Mouse (Mus musculus) MEL (cell line): Measurements from ENCODE around the gene Gm960. TPM values are rescaled to one million over a fixed set of nuclear protein-coding genes. Genes with fewer than 3 reads are reported as not detected.

Experiments used
- DNase-seq: peaks from one replicate; pipeline ENCODE4 v3.0.0; 2011; ENCODE audit warnings: low read depth, low spot score
- H3K27ac ChIP-seq: 2 replicates; pipeline ENCODE4 v1.5.1; 2012; ENCODE audit warnings: low read depth, mild to moderate bottlenecking, control low read depth, low read length, moderate library complexity; ENCODE audit not compliant: control insufficient read depth
- H3K27me3 ChIP-seq, 2 experiments: fragments of 150-350 bp in 1 of 2; sonication (generic) in 1 of 2; 2 replicates each; pipeline ENCODE4 v1.6.1; 2012; ENCODE audit warnings: low read length in 2 of 2, mild to moderate bottlenecking in 2 of 2, improper control_type of control experiment in 1 of 2, moderate library complexity in 1 of 2; ENCODE audit not compliant: insufficient read depth in 2 of 2, control insufficient read depth in 1 of 2
- H3K36me3 ChIP-seq, 2 experiments: 2 replicates each; pipeline ENCODE4 v1.6.1; 2012 to 2014; ENCODE audit warnings: low read length in 2 of 2, improper control_type of control experiment in 1 of 2, inconsistent platforms in 1 of 2, mild to moderate bottlenecking in 1 of 2; ENCODE audit not compliant: insufficient read depth in 2 of 2, control insufficient read depth in 1 of 2
- H3K4me1 ChIP-seq, 2 experiments: fragments of 150-350 bp in 1 of 2; sonication (generic) in 1 of 2; 2 replicates each; pipeline ENCODE4 v1.6.1; 2012; ENCODE audit warnings: low read length in 2 of 2, improper control_type of control experiment in 1 of 2, mild to moderate bottlenecking in 1 of 2; ENCODE audit not compliant: insufficient read depth in 2 of 2, control insufficient read depth in 1 of 2
- H3K4me3 ChIP-seq, 2 experiments: fragments of 150-350 bp in 1 of 2; sonication (generic) in 1 of 2; 2 replicates each; pipeline ENCODE4 v1.5.1; 2012; ENCODE audit warnings: low read depth in 2 of 2, low read length in 2 of 2, mild to moderate bottlenecking in 2 of 2, moderate library complexity in 2 of 2, control low read depth in 1 of 2, improper control_type of control experiment in 1 of 2; ENCODE audit not compliant: control insufficient read depth in 1 of 2, insufficient read depth in 1 of 2
- H3K79me2 ChIP-seq: 2 replicates; pipeline ENCODE4 v1.6.1; 2012; ENCODE audit warnings: mild to moderate bottlenecking, low read length, moderate library complexity; ENCODE audit not compliant: control insufficient read depth, poor library complexity, insufficient read depth
- H3K9ac ChIP-seq: 2 replicates; pipeline ENCODE4 v1.6.1; 2012; ENCODE audit warnings: low read depth, mild to moderate bottlenecking, control low read depth, low read length, moderate library complexity; ENCODE audit not compliant: control insufficient read depth, poor library complexity, severe bottlenecking
- H3K9me3 ChIP-seq: fragments of 150-350 bp; sonication (generic); replicated peaks from 2 replicates; pipeline ENCODE4 v1.6.1; 2012; ENCODE audit warnings: mild to moderate bottlenecking, low read length, improper control_type of control experiment, moderate library complexity; ENCODE audit not compliant: insufficient read depth
- BHLHE40 ChIP-seq: IDR thresholded peaks from 2 replicates; pipeline ENCODE4 v1.6.1; 2012; ENCODE audit warnings: low read depth, mild to moderate bottlenecking, inconsistent platforms, low read length, improper control_type of control experiment, borderline replicate concordance
- CHD1 ChIP-seq: IDR thresholded peaks from 2 replicates; pipeline ENCODE4 v1.6.1; 2012; ENCODE audit warnings: low read depth, mild to moderate bottlenecking, inconsistent platforms, low read length, improper control_type of control experiment
- CHD2 ChIP-seq: IDR thresholded peaks from 2 replicates; pipeline ENCODE4 v1.6.1; 2011; ENCODE audit warnings: low read length, improper control_type of control experiment
- CTCF ChIP-seq, 3 experiments: IDR thresholded peaks in 2 of 3; conservative IDR thresholded peaks in 1 of 3; 2 replicates each; pipeline ENCODE4 v1.5.1; 2011 to 2012; ENCODE audit warnings: low read length in 3 of 3, low read depth in 2 of 3, mild to moderate bottlenecking in 2 of 3, improper control_type of control experiment in 1 of 3, inconsistent platforms in 1 of 3, mixed read lengths in 1 of 3, moderate library complexity in 1 of 3; ENCODE audit not compliant: control insufficient read depth in 1 of 3, insufficient read depth in 1 of 3, poor library complexity in 1 of 3, severe bottlenecking in 1 of 3
- E2F4 ChIP-seq: IDR thresholded peaks from 2 replicates; pipeline ENCODE4 v1.6.1; 2011; ENCODE audit warnings: low read depth, low read length, improper control_type of control experiment, borderline replicate concordance
- ELF1 ChIP-seq: IDR thresholded peaks from 2 replicates; pipeline ENCODE4 v1.6.1; 2014; ENCODE audit warnings: low read depth, mild to moderate bottlenecking, inconsistent platforms, low read length, improper control_type of control experiment, moderate library complexity
- EP300 ChIP-seq, 2 experiments: IDR thresholded peaks; 2 replicates each; pipeline ENCODE4 v1.6.1; 2011; ENCODE audit warnings: improper control_type of control experiment in 2 of 2, low read length in 2 of 2, low read depth in 1 of 2, mild to moderate bottlenecking in 1 of 2
- GABPA ChIP-seq: IDR thresholded peaks from 2 replicates; pipeline ENCODE4 v1.6.1; 2012; ENCODE audit warnings: low read depth, mild to moderate bottlenecking, inconsistent platforms, low read length, improper control_type of control experiment, moderate library complexity
- GATA1 ChIP-seq: IDR thresholded peaks from 2 replicates; pipeline ENCODE4 v1.6.1; 2011; ENCODE audit warnings: low read depth, low read length, improper control_type of control experiment
- HCFC1 ChIP-seq: IDR thresholded peaks from 2 replicates; pipeline ENCODE4 v1.6.1; 2012; ENCODE audit warnings: low read depth, mild to moderate bottlenecking, inconsistent platforms, low read length, improper control_type of control experiment, moderate library complexity
- JUND ChIP-seq: IDR thresholded peaks from 2 replicates; pipeline ENCODE4 v1.6.1; 2011; ENCODE audit warnings: low read depth, mild to moderate bottlenecking, improper control_type of control experiment, low read length
- KAT2A ChIP-seq: conservative IDR thresholded peaks from 2 replicates; pipeline ENCODE4 v1.6.1; 2012; ENCODE audit warnings: low read depth, low read length, improper control_type of control experiment, inconsistent platforms
- MAFK ChIP-seq: IDR thresholded peaks from 2 replicates; pipeline ENCODE4 v1.6.1; 2011; ENCODE audit warnings: low read depth, mild to moderate bottlenecking, low read length, improper control_type of control experiment, borderline replicate concordance
- MAX ChIP-seq: IDR thresholded peaks from 2 replicates; pipeline ENCODE4 v1.6.1; 2011; ENCODE audit warnings: low read length, improper control_type of control experiment
- MAZ ChIP-seq: IDR thresholded peaks from 2 replicates; pipeline ENCODE4 v1.6.1; 2012; ENCODE audit warnings: low read depth, mild to moderate bottlenecking, inconsistent platforms, low read length, improper control_type of control experiment
- MEF2A ChIP-seq: IDR thresholded peaks from 2 replicates; pipeline ENCODE4 v1.6.1; 2014; ENCODE audit warnings: low read depth, mild to moderate bottlenecking, inconsistent platforms, low read length, improper control_type of control experiment; ENCODE audit not compliant: poor library complexity, insufficient replicate concordance, severe bottlenecking; ENCODE audit errors: extremely low read depth
- MXI1 ChIP-seq: IDR thresholded peaks from 2 replicates; pipeline ENCODE4 v1.6.1; 2011; ENCODE audit warnings: mild to moderate bottlenecking, low read depth, low read length, improper control_type of control experiment
- MYB ChIP-seq: IDR thresholded peaks from 2 replicates; pipeline ENCODE4 v1.6.1; 2011; ENCODE audit warnings: mild to moderate bottlenecking, low read depth, low read length, improper control_type of control experiment
- MYC ChIP-seq: IDR thresholded peaks from 2 replicates; pipeline ENCODE4 v1.6.1; 2011; ENCODE audit warnings: low read depth, mild to moderate bottlenecking, low read length, improper control_type of control experiment, moderate library complexity
- NELFE ChIP-seq: IDR thresholded peaks from 2 replicates; pipeline ENCODE4 v1.6.1; 2011; ENCODE audit warnings: low read depth, low read length, improper control_type of control experiment
- NRF1 ChIP-seq: IDR thresholded peaks from 2 replicates; pipeline ENCODE4 v1.6.1; 2014; ENCODE audit warnings: low read depth, mild to moderate bottlenecking, inconsistent platforms, low read length, improper control_type of control experiment, moderate library complexity; ENCODE audit not compliant: poor library complexity, insufficient read depth, severe bottlenecking
- POLR2A ChIP-seq, 2 experiments: IDR thresholded peaks; 2 replicates each; pipeline ENCODE4 v1.6.1; 2011 to 2012; ENCODE audit warnings: low read length in 2 of 2, mild to moderate bottlenecking in 2 of 2, control low read depth in 1 of 2, improper control_type of control experiment in 1 of 2, low read depth in 1 of 2, moderate library complexity in 1 of 2; ENCODE audit not compliant: control insufficient read depth in 1 of 2, insufficient read depth in 1 of 2, poor library complexity in 1 of 2
- POLR2AphosphoS2 ChIP-seq: IDR thresholded peaks from 2 replicates; pipeline ENCODE4 v1.6.1; 2011; ENCODE audit warnings: low read length, improper control_type of control experiment
- POLR2AphosphoS5 ChIP-seq: IDR thresholded peaks from 2 replicates; pipeline ENCODE4 v1.6.1; 2012; ENCODE audit warnings: low read depth, borderline replicate concordance, mild to moderate bottlenecking, inconsistent platforms, low read length, moderate library complexity, mixed read lengths
- RAD21 ChIP-seq: IDR thresholded peaks from 2 replicates; pipeline ENCODE4 v1.6.1; 2011; ENCODE audit warnings: mild to moderate bottlenecking, low read depth, low read length, improper control_type of control experiment
- RCOR1 ChIP-seq: IDR thresholded peaks from 2 replicates; pipeline ENCODE4 v1.6.1; 2012; ENCODE audit warnings: low read depth, mild to moderate bottlenecking, inconsistent platforms, low read length, improper control_type of control experiment
- SIN3A ChIP-seq: IDR thresholded peaks from 2 replicates; pipeline ENCODE4 v1.6.1; 2012; ENCODE audit warnings: low read length, improper control_type of control experiment, inconsistent platforms
- SMC3 ChIP-seq: IDR thresholded peaks from 2 replicates; pipeline ENCODE4 v1.6.1; 2011; ENCODE audit warnings: low read depth, low read length, improper control_type of control experiment
- TAL1 ChIP-seq: IDR thresholded peaks from 2 replicates; pipeline ENCODE4 v1.6.1; 2012; ENCODE audit warnings: mild to moderate bottlenecking, inconsistent platforms, low read length, moderate library complexity, mixed read lengths
- TCF12 ChIP-seq: IDR thresholded peaks from 2 replicates; pipeline ENCODE4 v1.6.1; 2014; ENCODE audit warnings: low read depth, mild to moderate bottlenecking, inconsistent platforms, low read length, improper control_type of control experiment, moderate library complexity
- USF1 ChIP-seq: IDR thresholded peaks from 2 replicates; pipeline ENCODE4 v1.6.1; 2014; ENCODE audit warnings: low read depth, mild to moderate bottlenecking, inconsistent platforms, low read length, improper control_type of control experiment, moderate library complexity
- USF2 ChIP-seq, 2 experiments: IDR thresholded peaks; 2 replicates each; pipeline ENCODE4 v1.6.1; 2011 to 2012; ENCODE audit warnings: improper control_type of control experiment in 2 of 2, low read length in 2 of 2, borderline replicate concordance in 1 of 2, inconsistent platforms in 1 of 2, low read depth in 1 of 2, mild to moderate bottlenecking in 1 of 2; ENCODE audit not compliant: insufficient read depth in 1 of 2
- ZC3H11A ChIP-seq: IDR thresholded peaks from 2 replicates; pipeline ENCODE4 v1.6.1; 2012; ENCODE audit warnings: low read depth, mild to moderate bottlenecking, inconsistent platforms, low read length, improper control_type of control experiment
- ZKSCAN1 ChIP-seq: IDR thresholded peaks from 2 replicates; pipeline ENCODE4 v1.6.1; 2012; ENCODE audit warnings: low read depth, mild to moderate bottlenecking, inconsistent platforms, low read length, improper control_type of control experiment, moderate library complexity
- ZMIZ1 ChIP-seq: IDR thresholded peaks from 2 replicates; pipeline ENCODE4 v1.6.1; 2012; ENCODE audit warnings: low read depth, mild to moderate bottlenecking, inconsistent platforms, low read length, improper control_type of control experiment, moderate library complexity
- ZNF384 ChIP-seq: IDR thresholded peaks from 2 replicates; pipeline ENCODE4 v1.6.1; 2012; ENCODE audit warnings: low read depth, mild to moderate bottlenecking, inconsistent platforms, low read length, improper control_type of control experiment
- polyA plus RNA-seq, 2 experiments: library from polyadenylated mRNA; stranded (reverse) in 1 of 2; unstranded in 1 of 2; fragments of >175 nt in 1 of 2; fragments of >200 nt in 1 of 2; gene quantifications; 2 replicates each; pipeline versions ENCODE4 v1.2.1 to v1.2.4; 2012; ENCODE audit warnings: low replicate concordance in 2 of 2, low read depth in 1 of 2; ENCODE audit not compliant: insufficient read length in 2 of 2, insufficient read depth in 1 of 2, missing spikeins in 1 of 2
- total RNA-seq: library from RNA; depleted of rRNA; stranded (reverse); fragments of 300-350 nt; gene quantifications from 2 replicates; pipeline ENCODE4 v1.2.3, GENCODE M21; 2012

Gene Gm960
- total and polyA plus RNA-seq, 3 experiments: 2.1 to 2.3 TPM; not detected in 1

DNA sequence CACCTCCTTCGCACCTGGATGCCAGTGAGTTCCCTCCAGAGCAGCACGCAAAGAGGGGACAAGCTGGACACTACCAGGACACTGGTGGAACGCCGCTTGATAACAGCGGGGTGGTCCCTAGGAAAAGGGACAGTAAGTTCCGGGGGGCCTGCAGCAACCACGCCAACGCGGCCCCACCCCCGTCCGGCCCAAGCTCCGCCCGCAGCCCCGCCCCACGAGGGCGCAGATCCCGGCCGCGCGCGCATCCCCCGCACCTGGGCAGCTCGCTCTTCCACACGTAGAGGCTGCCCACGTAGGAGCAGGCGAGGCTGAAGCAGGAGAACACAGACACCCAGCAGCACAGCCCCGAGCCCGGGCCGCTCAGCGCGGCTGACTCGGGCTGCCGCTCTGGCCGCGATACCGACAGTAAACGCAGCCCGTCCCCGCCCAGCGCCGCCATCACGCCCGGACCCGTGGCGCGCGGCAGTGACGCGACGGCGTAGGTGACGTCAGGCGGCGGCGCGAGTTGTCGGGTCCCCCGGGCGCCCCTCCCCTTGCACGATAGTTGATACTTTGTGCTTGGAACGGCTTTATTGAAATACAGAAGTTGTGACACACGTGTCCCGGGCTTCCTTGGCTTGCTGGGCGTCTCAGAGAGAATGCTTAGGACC lies 73.2 kb downstream of the Gm960 start, which contains the start of gene Rce1:
Rce1 (minus strand) TSS at position 463 of the 650 bp plus-strand sequence.
- peak within 1 kb of the TSS; percentile 95 for H3K9ac ChIP-seq
- H3K27ac ChIP-seq: peak within 1 kb of the TSS; percentile 83
- no peaks in the 10 kb centered on the region for H3K27me3 ChIP-seq
- no peak for TF ChIP-seq USF2 (IDR thresholded peaks at IDR 0.05; ENCODE audit: borderline replicate concordance in 1 of 2, insufficient read depth in 1 of 2, low read depth in 1 of 2, low read length in 2 of 2)
- TF ChIP-seq MAZ: 0 out of 2 replicates have a peak, but pooled peaks have one; percentile 33
- no peak for TF ChIP-seq ZNF384
- TF ChIP-seq ZC3H11A: no peak
- TF ChIP-seq JUND: no peak
- TF ChIP-seq ZKSCAN1: no peak
- peak; percentile 59 for TF ChIP-seq NRF1
- no peak for TF ChIP-seq ZMIZ1
- no peak for TF ChIP-seq SMC3
- no peak for TF ChIP-seq CTCF (IDR thresholded peaks at IDR 0.05 in 2 of 3, conservative IDR thresholded peaks at IDR 0.05 in 1 of 3; ENCODE audit: control insufficient read depth in 1 of 3, insufficient read depth in 1 of 3, low read depth in 2 of 3, low read length in 3 of 3, poor library complexity in 1 of 3, severe bottlenecking in 1 of 3)
- no peak for TF ChIP-seq POLR2AphosphoS5
- no peak for TF ChIP-seq GATA1
- peak; percentile 43; the same call in 1 of the 2 replicates for TF ChIP-seq TCF12
- TF ChIP-seq MXI1: peak; percentile 99
- no peak for TF ChIP-seq RAD21
- no peak; the same call in 1 of the 2 replicates for TF ChIP-seq POLR2AphosphoS2
- no peak for TF ChIP-seq CHD2
- no peak for TF ChIP-seq EP300 (IDR thresholded peaks at IDR 0.05; ENCODE audit: low read depth in 1 of 2, low read length in 2 of 2)
- TF ChIP-seq MAFK: no peak
- TF ChIP-seq ELF1: 0 out of 2 replicates have a peak, but pooled peaks have one; percentile 49
- peak; percentile 90 for TF ChIP-seq HCFC1
- no peak for TF ChIP-seq RCOR1
- TF ChIP-seq E2F4: no peak
- no peak for TF ChIP-seq BHLHE40
- no peak for TF ChIP-seq TAL1
- no peak for TF ChIP-seq GABPA
- peak; percentile 80 to 81 for TF ChIP-seq POLR2A (IDR thresholded peaks at IDR 0.05; ENCODE audit: control insufficient read depth in 1 of 2, insufficient read depth in 1 of 2, low read depth in 1 of 2, low read length in 2 of 2, poor library complexity in 1 of 2)
- no peak for TF ChIP-seq MEF2A
- TF ChIP-seq NELFE: peak; percentile 89
- no peak; the same call in 1 of the 2 replicates for TF ChIP-seq KAT2A
- TF ChIP-seq MYC: peak; percentile 92
- no peak for TF ChIP-seq MYB
- peak; percentile 40; the same call in 1 of the 2 replicates for TF ChIP-seq USF1
- peak; percentile 98 for TF ChIP-seq SIN3A
- no peak for TF ChIP-seq CHD1
- TF ChIP-seq MAX: peak; percentile 92

More for the DNA sequence above, 73.2 kb downstream of the Gm960 start, which contains the start of gene Rce1:
- Histone ChIP-seq H3K4me3 (peak within 1 kb of the TSS; percentile 87 to 95), H3K9me3 (no peaks in the 10 kb centered on the region), H3K79me2 (peaks cover 18% of the 10 kb centered on the region), H3K4me1 (peaks cover 0 to 13% of the 10 kb centered on the region in 2 experiments; a peak in 3 of 4 replicates), H3K36me3 (peaks cover 0 to 6% of the 10 kb centered on the region in 2 experiments; a peak in 2 of 4 replicates)
- DNase-seq: peak; percentile 95
